Comparison of ENCODE assay signal across 10 mouse cellular contexts in the genomic region with DNA sequence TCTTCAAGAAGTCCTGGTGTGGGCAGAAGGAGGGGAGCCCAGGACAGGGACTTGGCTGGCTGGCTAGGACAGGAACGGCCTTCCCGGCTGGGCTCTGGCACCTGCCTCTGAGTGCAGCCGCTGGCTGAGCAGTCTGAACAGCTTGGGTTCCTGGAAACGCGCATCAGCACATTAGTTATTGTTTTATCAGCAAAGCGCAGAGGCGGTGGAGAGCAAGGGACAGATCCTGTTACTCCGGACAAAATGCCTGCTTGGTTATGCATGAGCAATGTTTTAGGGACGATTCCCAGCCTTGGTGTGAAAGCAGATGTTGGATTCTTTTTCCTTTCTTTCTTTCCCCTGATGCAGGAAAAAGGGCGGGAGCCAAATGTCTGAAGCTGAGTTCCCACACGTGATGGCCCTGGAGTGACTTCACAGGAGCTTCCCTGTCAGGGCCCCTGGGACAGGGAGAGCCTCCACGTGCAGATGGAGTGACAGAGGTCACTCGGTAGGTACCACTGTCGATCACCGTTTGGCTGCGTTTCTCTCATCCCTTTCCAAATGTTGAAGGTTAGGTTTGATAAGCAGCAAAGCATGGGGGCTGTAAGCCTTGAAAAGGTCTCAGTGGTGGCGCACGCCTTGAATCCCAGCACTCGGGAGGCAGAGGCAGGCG.
DNase-seq lines count a peak whose midpoint lies in the region; ATAC-seq and TF ChIP-seq lines count a peak whose summit lies in the region.
"Had no signal": no experiment of that assay in that cellular context is flagged by ENCODE, and none has a peak within 500 bp of the region (broad histone marks: within the 10 kb centered on the region; RNA-seq: fewer than 3 reads in every experiment).

No protein-coding gene starts in this region.

- no peak overlapping the region for H3K4me2 ChIP-seq in hindbrain, embryonic 12.5 days (replicated peaks)
- H3K4me2 ChIP-seq in hindbrain, postnatal 0 days (ENCODE audit: low read depth, low read length): no peak overlapping the region
- H3K4me2 ChIP-seq in midbrain, embryonic 14.5 days (ENCODE audit: low read length): no peak overlapping the region
- H3K4me2 ChIP-seq: lung, embryonic 15.5 days had no signal

- no peak overlapping the region for H3K4me3 ChIP-seq in hindbrain, embryonic 10.5 days
- H3K4me3 ChIP-seq in hindbrain, embryonic 12.5 days: no peak overlapping the region
- peak overlapping the region; percentile 39 for H3K4me3 ChIP-seq in gastrocnemius, adult 2 months
- no peak overlapping the region for H3K4me3 ChIP-seq in hindbrain, postnatal 0 days (ENCODE audit: low read length)
- no peak overlapping the region for H3K4me3 ChIP-seq in midbrain, embryonic 14.5 days (replicated peaks; ENCODE audit: low read depth, low read length)
- H3K4me3 ChIP-seq: lung, embryonic 15.5 days had no signal

- H3K27ac ChIP-seq in hindbrain, embryonic 10.5 days: no peak overlapping the region; the same call in 1 of the 2 replicates
- no peak overlapping the region for H3K27ac ChIP-seq in hindbrain, embryonic 12.5 days
- peak overlapping the region; percentile 58 for H3K27ac ChIP-seq in gastrocnemius, adult 2 months
- no peak overlapping the region for H3K27ac ChIP-seq in hindbrain, postnatal 0 days
- H3K27ac ChIP-seq in midbrain, embryonic 14.5 days (replicated peaks; ENCODE audit: low read depth, low read length): no peak overlapping the region
- H3K27ac ChIP-seq: lung, embryonic 15.5 days had no signal

- H3K4me1 ChIP-seq in hindbrain, embryonic 10.5 days (replicated peaks): peaks cover 6% of the 10 kb centered on the region; the same call in 1 of the 2 replicates
- H3K4me1 ChIP-seq in hindbrain, embryonic 12.5 days: 0 out of 2 replicates have a peak, but pooled peaks cover 2% of the 10 kb centered on the region
- H3K4me1 ChIP-seq in hindbrain, postnatal 0 days (ENCODE audit: insufficient read depth, low read length): no peaks in the 10 kb centered on the region
- no peaks in the 10 kb centered on the region for H3K4me1 ChIP-seq in midbrain, embryonic 14.5 days (ENCODE audit: control insufficient read depth, insufficient read depth, low read length)
- H3K4me1 ChIP-seq: lung, embryonic 15.5 days had no signal

- intact Hi-C loops in gastrocnemius, adult 2 months (cut with DNase I): no loop called here

- H3K36me3 ChIP-seq in hindbrain, embryonic 10.5 days: no peaks in the 10 kb centered on the region
- no peaks in the 10 kb centered on the region for H3K36me3 ChIP-seq in hindbrain, embryonic 12.5 days
- H3K36me3 ChIP-seq in hindbrain, postnatal 0 days (ENCODE audit: insufficient read depth, low read length): no peaks in the 10 kb centered on the region
- no peaks in the 10 kb centered on the region for H3K36me3 ChIP-seq in midbrain, embryonic 14.5 days (ENCODE audit: control insufficient read depth, insufficient read depth, low read length)
- H3K36me3 ChIP-seq: lung, embryonic 15.5 days had no signal

- H3K27me3 ChIP-seq in hindbrain, embryonic 10.5 days (ENCODE audit: insufficient read depth, poor library complexity, severe bottlenecking): no peaks in the 10 kb centered on the region
- H3K27me3 ChIP-seq in hindbrain, embryonic 12.5 days: no peaks in the 10 kb centered on the region
- H3K27me3 ChIP-seq in hindbrain, postnatal 0 days (ENCODE audit: insufficient read depth, low read length): no peaks in the 10 kb centered on the region
- H3K27me3 ChIP-seq in midbrain, embryonic 14.5 days (ENCODE audit: control insufficient read depth, insufficient read depth, low read length): no peaks in the 10 kb centered on the region
- H3K27me3 ChIP-seq: lung, embryonic 15.5 days had no signal

- H3K9me3 ChIP-seq in hindbrain, embryonic 10.5 days: no peaks in the 10 kb centered on the region
- H3K9me3 ChIP-seq in hindbrain, embryonic 12.5 days (replicated peaks): no peaks in the 10 kb centered on the region
- H3K9me3 ChIP-seq in hindbrain, postnatal 0 days (ENCODE audit: low read length): no peaks in the 10 kb centered on the region
- H3K9me3 ChIP-seq in midbrain, embryonic 14.5 days (ENCODE audit: control insufficient read depth, low read length): no peaks in the 10 kb centered on the region
- H3K9me3 ChIP-seq: lung, embryonic 15.5 days had no signal

- no peak overlapping the region for H3K9ac ChIP-seq in hindbrain, embryonic 12.5 days
- H3K9ac ChIP-seq in hindbrain, postnatal 0 days (replicated peaks; ENCODE audit: low read length): no peak overlapping the region
- no peak overlapping the region for H3K9ac ChIP-seq in midbrain, embryonic 14.5 days (replicated peaks; ENCODE audit: low read length)
- H3K9ac ChIP-seq: lung, embryonic 15.5 days had no signal

- no peak for TF ChIP-seq CTCF in gastrocnemius, adult 2 months (IDR thresholded peaks at IDR 0.05)
- TF ChIP-seq CTCF in hindbrain, postnatal 0 days (IDR thresholded peaks at IDR 0.05; ENCODE audit: low read depth): no peak

- DNase-seq in hindbrain, embryonic 10.5 days (ENCODE audit: low spot score): peak; percentile 7
- DNase-seq in gastrocnemius, adult 2 months: peak; percentile 78
- DNase-seq in hindbrain, postnatal 0 days (ENCODE audit: low spot score): peak; percentile 50
- peak; percentile 41 for DNase-seq in midbrain, embryonic 14.5 days
- no peak for DNase-seq in MN1 (ENCODE audit: low spot score)
- DNase-seq in retina, postnatal 1 day: no peak
- no peak for DNase-seq in thymus, postnatal 14 days
- DNase-seq: cerebellum, adult 11-12 months had no signal

- WGBS in hindbrain, embryonic 10.5 days: 69% methylated on average over 20 of the region's 20 CpGs
- WGBS in hindbrain, embryonic 12.5 days: 64% methylated on average over 20 of the region's 20 CpGs
- WGBS in hindbrain, postnatal 0 days: 46% methylated on average over 20 of the region's 20 CpGs
- WGBS in midbrain, embryonic 14.5 days: 54% methylated on average over 20 of the region's 20 CpGs

- ATAC-seq in hindbrain, embryonic 12.5 days (ENCODE audit: low FRiP score): no peak
- ATAC-seq in hindbrain, postnatal 0 days: no peak
- ATAC-seq in midbrain, embryonic 14.5 days (ENCODE audit: low FRiP score, low TSS enrichment): no peak

Comparison
In these comparisons a context has a peak if more than half of its experiments do, and no peak if none do; other contexts are left out.
1. DNase-seq: peak in hindbrain, embryonic 10.5 days (single experiment), gastrocnemius, adult 2 months (single experiment), hindbrain, postnatal 0 days (single experiment) and midbrain, embryonic 14.5 days (single experiment); none in MN1 (single experiment), retina, postnatal 1 day (single experiment) and thymus, postnatal 14 days (single experiment).